In genomic region chr2:25111184-25111791, GRCm38 (mm10) we compare ENCODE assay signal across 8 mouse cellular contexts. TPM values are rescaled to one million over a fixed set of nuclear protein-coding genes. Genes with fewer than 3 reads are reported as not detected.
A peak's percentile ranks its signal among the peaks of the same experiment; 100 is the strongest.
DNase-seq lines count a peak whose midpoint lies in the region; ATAC-seq and TF ChIP-seq lines count a peak whose summit lies in the region.

No protein-coding gene starts in this region.

- no peaks in the 10 kb centered on the region for H3K27me3 ChIP-seq in hindbrain, embryonic 11.5 days (ENCODE audit: control insufficient read depth, insufficient read depth, low read length)
- no peaks in the 10 kb centered on the region for H3K27me3 ChIP-seq in hindbrain, embryonic 12.5 days
- H3K27me3 ChIP-seq in hindbrain, postnatal 0 days (ENCODE audit: insufficient read depth, low read length) = no peaks in the 10 kb centered on the region
- H3K27me3 ChIP-seq in lung, embryonic 15.5 days = no peaks in the 10 kb centered on the region

- DNase-seq in hindbrain, embryonic 11.5 days (ENCODE audit: low spot score) = peak; percentile 11
- peak; percentile 49 for DNase-seq in T-cell, adult 2 months (ENCODE audit: low spot score)
- no peak for DNase-seq in hindbrain, postnatal 0 days (ENCODE audit: low spot score)
- DNase-seq in left cerebral cortex, postnatal 14 days (ENCODE audit: low spot score in 2 of 2) = no peak
- DNase-seq in layer of hippocampus, adult 18-20 months (ENCODE audit: low spot score in 2 of 2) = no peak
- no peak for DNase-seq in adrenal gland, postnatal 10 days

- intact Hi-C loops in left cerebral cortex, postnatal 14 days (cut with DNase I) = no loop called here

- no peak overlapping the region for H3K27ac ChIP-seq in hindbrain, embryonic 11.5 days (ENCODE audit: low read depth, low read length)
- no peak overlapping the region for H3K27ac ChIP-seq in hindbrain, embryonic 12.5 days
- H3K27ac ChIP-seq in hindbrain, postnatal 0 days = no peak overlapping the region; the same call in 1 of the 2 replicates
- peak overlapping the region; percentile 85 for H3K27ac ChIP-seq in lung, embryonic 15.5 days

- no peaks in the 10 kb centered on the region for H3K9me3 ChIP-seq in hindbrain, embryonic 11.5 days (ENCODE audit: control insufficient read depth, low read length)
- H3K9me3 ChIP-seq in hindbrain, embryonic 12.5 days (replicated peaks) = no peaks in the 10 kb centered on the region
- H3K9me3 ChIP-seq in hindbrain, postnatal 0 days (ENCODE audit: low read length) = no peaks in the 10 kb centered on the region
- H3K9me3 ChIP-seq in lung, embryonic 15.5 days = no peaks in the 10 kb centered on the region

- 57% methylated on average over 9 of the region's 9 CpGs for WGBS in hindbrain, embryonic 11.5 days
- WGBS in hindbrain, embryonic 12.5 days = 46% methylated on average over 9 of the region's 9 CpGs
- WGBS in hindbrain, postnatal 0 days = 38% methylated on average over 9 of the region's 9 CpGs
- 47% methylated on average over 9 of the region's 9 CpGs for WGBS in lung, embryonic 15.5 days

- no peak overlapping the region for H3K4me2 ChIP-seq in hindbrain, embryonic 11.5 days (replicated peaks; ENCODE audit: low read depth, low read length)
- no peak overlapping the region for H3K4me2 ChIP-seq in hindbrain, embryonic 12.5 days (replicated peaks)
- H3K4me2 ChIP-seq in hindbrain, postnatal 0 days (ENCODE audit: low read depth, low read length) = no peak overlapping the region
- no peak overlapping the region for H3K4me2 ChIP-seq in lung, embryonic 15.5 days

- no peak overlapping the region for H3K9ac ChIP-seq in hindbrain, embryonic 11.5 days (ENCODE audit: low read depth, low read length)
- H3K9ac ChIP-seq in hindbrain, embryonic 12.5 days = no peak overlapping the region
- no peak overlapping the region for H3K9ac ChIP-seq in hindbrain, postnatal 0 days (replicated peaks; ENCODE audit: low read length)
- H3K9ac ChIP-seq in lung, embryonic 15.5 days = no peak overlapping the region

- 0 out of 2 replicates have a peak, but pooled peaks have one; percentile 56 for ATAC-seq in hindbrain, embryonic 11.5 days (ENCODE audit: low FRiP score)
- ATAC-seq in hindbrain, embryonic 12.5 days (ENCODE audit: low FRiP score) = no peak
- ATAC-seq in hindbrain, postnatal 0 days = peak; percentile 43; the same call in 1 of the 2 replicates
- peak; percentile 60 for ATAC-seq in lung, embryonic 15.5 days (ENCODE audit: borderline replicate concordance, extremely low read depth, low FRiP score, low TSS enrichment)

- no peak overlapping the region for H3K4me3 ChIP-seq in hindbrain, embryonic 11.5 days (ENCODE audit: low read depth, low read length)
- no peak overlapping the region for H3K4me3 ChIP-seq in hindbrain, embryonic 12.5 days
- no peak overlapping the region for H3K4me3 ChIP-seq in hindbrain, postnatal 0 days (ENCODE audit: low read length)
- H3K4me3 ChIP-seq in lung, embryonic 15.5 days = no peak overlapping the region

- H3K4me1 ChIP-seq in hindbrain, embryonic 11.5 days (replicated peaks; ENCODE audit: control insufficient read depth, insufficient read depth, low read length) = peaks cover 3% of the 10 kb centered on the region
- H3K4me1 ChIP-seq in hindbrain, embryonic 12.5 days = peaks cover 10% of the 10 kb centered on the region; the same call in 1 of the 2 replicates
- H3K4me1 ChIP-seq in hindbrain, postnatal 0 days (ENCODE audit: insufficient read depth, low read length) = 0 out of 2 replicates have a peak, but pooled peaks cover 4% of the 10 kb centered on the region
- H3K4me1 ChIP-seq in lung, embryonic 15.5 days = peaks cover 11% of the 10 kb centered on the region; the same call in 1 of the 2 replicates

- no peak for TF ChIP-seq CTCF in hindbrain, postnatal 0 days (IDR thresholded peaks at IDR 0.05; ENCODE audit: low read depth)

- H3K36me3 ChIP-seq in hindbrain, embryonic 11.5 days (ENCODE audit: control insufficient read depth, insufficient read depth, low read length) = no peaks in the 10 kb centered on the region
- H3K36me3 ChIP-seq in hindbrain, embryonic 12.5 days = no peaks in the 10 kb centered on the region
- H3K36me3 ChIP-seq in hindbrain, postnatal 0 days (ENCODE audit: insufficient read depth, low read length) = no peaks in the 10 kb centered on the region
- no peaks in the 10 kb centered on the region for H3K36me3 ChIP-seq in lung, embryonic 15.5 days

RNA-seq across cellular contexts. Expression of gene Noxa1, which starts 16.3 kb away (rescaled TPM):
- not detected in 2 replicates for polyA plus RNA-seq in hindbrain, embryonic 11.5 days (2014; fragmentation: Nextera tagmentation; extraction: Ambion mirVana)
- polyA plus RNA-seq in hindbrain, embryonic 12.5 days (2016; fragmentation: Nextera tagmentation; extraction: Ambion mirVana) = 0.14 and 0.22 TPM in 2 replicates
- total RNA-seq in hindbrain, postnatal 0 days (2014; rRNA removed) = not detected in 2 replicates
- polyA plus RNA-seq in hindbrain, postnatal 0 days (2015; fragmentation: Nextera tagmentation; extraction: Ambion mirVana) = not detected in 2 replicates
- 1.0 and 1.1 TPM in 2 replicates for polyA plus RNA-seq in lung, embryonic 15.5 days (2015; fragmentation: Nextera tagmentation; extraction: Ambion mirVana)
- not detected for total RNA-seq in left cerebral cortex, postnatal 14 days (2021)
- total RNA-seq in layer of hippocampus, adult 18-20 months (2021) = not detected
- total RNA-seq in adrenal gland, postnatal 10 days (2021) = not detected

RNA-seq across cellular contexts. Expression of gene Entpd8, which starts 31.2 kb away (rescaled TPM):
- not detected in 2 replicates for polyA plus RNA-seq in hindbrain, embryonic 11.5 days (2014; fragmentation: Nextera tagmentation; extraction: Ambion mirVana)
- not detected in 2 replicates for polyA plus RNA-seq in hindbrain, embryonic 12.5 days (2016; fragmentation: Nextera tagmentation; extraction: Ambion mirVana)
- not detected in 2 replicates for total RNA-seq in hindbrain, postnatal 0 days (2014; rRNA removed)
- not detected in 2 replicates for polyA plus RNA-seq in hindbrain, postnatal 0 days (2015; fragmentation: Nextera tagmentation; extraction: Ambion mirVana)
- 0.31 and 0.52 TPM in 2 replicates for polyA plus RNA-seq in lung, embryonic 15.5 days (2015; fragmentation: Nextera tagmentation; extraction: Ambion mirVana)
- not detected for total RNA-seq in left cerebral cortex, postnatal 14 days (2021)
- total RNA-seq in layer of hippocampus, adult 18-20 months (2021) = not detected
- total RNA-seq in adrenal gland, postnatal 10 days (2021) = 1 to 10 TPM; 7.0 to 9.7 TPM

RNA-seq across cellular contexts. Expression of gene Nsmf, which starts 57.1 kb away (rescaled TPM):
- 37.6 and 51.1 TPM in 2 replicates for polyA plus RNA-seq in hindbrain, embryonic 11.5 days (2014; fragmentation: Nextera tagmentation; extraction: Ambion mirVana)
- polyA plus RNA-seq in hindbrain, embryonic 12.5 days (2016; fragmentation: Nextera tagmentation; extraction: Ambion mirVana) = 108 and 115 TPM in 2 replicates
- total RNA-seq in hindbrain, postnatal 0 days (2014; rRNA removed) = 254 and 279 TPM in 2 replicates
- polyA plus RNA-seq in hindbrain, postnatal 0 days (2015; fragmentation: Nextera tagmentation; extraction: Ambion mirVana) = 152 and 159 TPM in 2 replicates
- 67.3 and 71.1 TPM in 2 replicates for polyA plus RNA-seq in lung, embryonic 15.5 days (2015; fragmentation: Nextera tagmentation; extraction: Ambion mirVana)
- 100 to 1,000 TPM; 565 to 580 TPM for total RNA-seq in left cerebral cortex, postnatal 14 days (2021)
- total RNA-seq in layer of hippocampus, adult 18-20 months (2021) = 100 to 1,000 TPM; 950 to 953 TPM
- total RNA-seq in adrenal gland, postnatal 10 days (2021) = 10 to 100 TPM; 53.4 to 68.3 TPM

Comparison
In these comparisons a context has a peak if more than half of its experiments do, and no peak if none do; other contexts are left out.
1. DNase-seq: peak in hindbrain, embryonic 11.5 days (single experiment) and T-cell, adult 2 months (single experiment); none in hindbrain, postnatal 0 days (single experiment), left cerebral cortex, postnatal 14 days (0 of 2), layer of hippocampus, adult 18-20 months (0 of 2) and adrenal gland, postnatal 10 days (single experiment).